Mouse (Mus musculus) brown adipose tissue, adult 24 weeks (tissue): ENCODE measurements around the gene Thada. TPM values are rescaled to one million over a fixed set of nuclear protein-coding genes. Genes with fewer than 3 reads are reported as not detected.
A peak's percentile ranks its signal among the peaks of the same experiment; 100 is the strongest.

Experiments used
- H3K27ac ChIP-seq: fragments of 200-500 bp; replicated peaks from 2 replicates; pipeline ENCODE4 v1.5.1; 2012; ENCODE audit warnings: low read depth, mild to moderate bottlenecking, low read length
- H3K4me1 ChIP-seq: fragments of 200-500 bp; 2 replicates; pipeline ENCODE4 v1.6.1; 2012; ENCODE audit warnings: low read length, mixed read lengths; ENCODE audit not compliant: control insufficient read depth, insufficient read depth, insufficient read length
- H3K4me3 ChIP-seq: fragments of 200-500 bp; 2 replicates; pipeline ENCODE4 v1.5.1; 2012; ENCODE audit warnings: low read depth, mild to moderate bottlenecking, low read length, moderate library complexity; ENCODE audit not compliant: insufficient read depth
- polyA plus RNA-seq: library from polyadenylated mRNA; stranded (reverse); fragments of >200 nt; gene quantifications from 2 replicates; pipeline ENCODE4 v1.2.4, GENCODE M21; 2012; ENCODE audit not compliant: missing spikeins, insufficient read depth, insufficient read length

Thada gene
- polyA plus RNA-seq, 1 experiment, result 4.7 TPM

- no peak overlapping the region for H3K4me3 ChIP-seq
- no peak overlapping the region for H3K27ac ChIP-seq
- peaks cover 62% of the 10 kb centered on the region for H3K4me1 ChIP-seq
Measured at GRCm38 (mm10) chr17:84144130-84144529, 321.9 kb downstream of the Thada start.

- Histone ChIP-seq H3K4me3 (no peak overlapping the region), H3K27ac (no peak overlapping the region), H3K4me1 (peaks cover 55% of the 10 kb centered on the region)
Measured at GRCm38 (mm10) chr17:84143219-84143844, 322.7 kb downstream of the Thada start.

- Histone ChIP-seq H3K27ac (peak overlapping the region; percentile 72), H3K4me1 (peaks cover 44% of the 10 kb centered on the region)
Measured at GRCm38 (mm10) chr17:84141691-84142090, 324.3 kb downstream of the Thada start.

GRCm38 (mm10) chr17:84140822-84141507, 325.0 kb downstream of the Thada start:
- no peak overlapping the region for H3K4me3 ChIP-seq
- H3K27ac ChIP-seq, result peak overlapping the region; percentile 72
- H3K4me1 ChIP-seq, result peaks cover 37% of the 10 kb centered on the region

More at GRCm38 (mm10) chr17:84141691-84142090, 324.3 kb downstream of the Thada start:
- H3K4me3 ChIP-seq, result no peak overlapping the region

Other genes with a start within 250 kb of the Thada start
- 0.42 and 0.67 TPM in 2 replicates for gene Plekhh2, start 45.7 kb upstream of the Thada start, polyA plus RNA-seq
- gene Dync2li1, start 160.3 kb upstream of the Thada start, polyA plus RNA-seq, result 3.1 and 5.4 TPM in 2 replicates
- gene Abcg8, start 210.1 kb upstream of the Thada start, polyA plus RNA-seq, result not detected in 2 replicates
- not detected in 2 replicates for gene Abcg5, start 216.8 kb upstream of the Thada start, polyA plus RNA-seq